Mouse (Mus musculus): ENCODE measurements at regions not wholly inside any gene's neighbourhood (a gene's known extent, or its start where the extent isn't known, plus 50 kb on each side); places are given as distances from the start of the nearest gene placed in this dataset.

DNA sequence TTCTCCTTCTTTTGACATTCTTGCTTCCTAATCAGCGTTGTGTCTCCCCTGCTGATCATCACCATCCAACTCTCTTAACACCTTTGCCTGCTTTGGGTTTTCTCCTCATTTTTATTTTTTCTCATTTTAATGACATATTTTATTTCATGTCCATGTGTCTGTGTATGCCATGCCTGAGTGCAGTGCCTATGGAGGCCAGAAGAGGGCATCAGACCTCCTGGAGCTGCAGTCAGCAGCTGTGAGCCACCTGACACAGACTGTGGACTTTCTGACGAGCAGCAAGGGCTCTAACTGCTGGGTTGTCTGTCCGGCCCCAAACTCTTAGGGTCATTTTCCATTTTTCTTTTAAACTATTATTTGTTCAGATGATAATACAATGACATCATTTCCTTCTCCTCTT lies 203.8 kb downstream of the Gm11011 start:
- ATAC-seq (replicated peaks; ENCODE audit: insufficient number of reproducible peaks, low FRiP score, low TSS enrichment, poor library complexity, severe bottlenecking), result no peak

DNA sequence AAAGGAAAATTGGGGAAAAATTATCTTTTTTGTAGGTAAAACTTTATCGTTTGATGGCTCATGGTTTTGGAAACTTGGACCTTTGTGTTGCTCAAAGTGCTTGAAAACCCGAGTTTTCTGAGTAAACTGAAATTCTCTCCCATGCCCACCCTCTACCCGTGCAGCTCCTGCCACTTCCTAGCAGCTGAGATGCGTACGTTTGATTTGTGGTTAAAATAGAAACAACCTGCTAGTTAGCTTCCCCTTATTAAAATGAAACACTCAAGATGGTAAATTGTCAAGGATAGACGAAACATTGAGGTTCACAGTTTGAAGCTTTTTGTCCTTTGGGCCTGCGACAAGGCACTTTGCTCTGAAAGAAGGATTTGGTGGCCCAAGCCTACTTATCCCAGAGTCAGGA lies 214.5 kb downstream of the Gm11011 start:
- no peak for ATAC-seq (replicated peaks; ENCODE audit: insufficient number of reproducible peaks, low FRiP score, low TSS enrichment, poor library complexity, severe bottlenecking)

DNA sequence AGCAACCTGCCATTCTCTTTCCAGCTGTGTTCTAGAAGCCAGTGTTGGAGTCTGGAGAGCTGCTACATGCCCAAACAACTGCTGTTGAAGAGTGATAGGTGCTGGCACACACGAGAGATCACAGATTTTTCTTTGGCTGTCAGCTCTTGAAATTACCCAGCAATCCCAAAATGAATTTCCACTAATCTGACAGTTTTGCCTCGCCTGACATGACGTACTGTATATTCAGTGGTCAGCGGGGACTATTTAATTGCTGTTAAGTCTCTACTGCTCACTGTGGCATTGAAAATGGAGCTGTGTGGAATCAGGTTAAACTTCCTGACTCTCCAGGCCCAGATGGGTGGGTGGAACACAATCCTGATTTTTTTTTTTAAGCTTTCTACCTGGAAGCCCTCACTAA lies 222.5 kb downstream of the Gm11011 start:
- ATAC-seq (replicated peaks; ENCODE audit: insufficient number of reproducible peaks, low FRiP score, low TSS enrichment, poor library complexity, severe bottlenecking), result no peak

DNA sequence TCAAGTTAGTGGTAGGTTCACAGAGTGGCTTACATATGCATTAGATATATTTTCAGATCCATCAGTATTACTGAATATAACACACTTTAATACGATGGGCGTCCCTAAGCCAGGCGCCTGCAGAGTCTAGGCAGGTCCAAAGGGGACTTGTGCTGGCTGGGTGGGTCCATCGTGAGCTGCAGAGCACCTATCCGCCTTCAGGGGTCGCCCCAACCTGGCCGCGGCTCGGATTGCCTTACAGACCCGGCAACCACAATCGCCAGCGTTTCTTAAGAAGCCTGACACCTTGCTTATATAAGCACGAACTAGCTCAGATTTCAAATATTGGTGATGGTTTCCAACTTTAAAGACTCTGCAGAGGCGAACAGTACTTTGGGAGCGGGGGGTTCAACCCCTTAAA lies 227.3 kb downstream of the Gm11011 start:
- ATAC-seq (replicated peaks; ENCODE audit: insufficient number of reproducible peaks, low FRiP score, low TSS enrichment, poor library complexity, severe bottlenecking), result no peak

DNA sequence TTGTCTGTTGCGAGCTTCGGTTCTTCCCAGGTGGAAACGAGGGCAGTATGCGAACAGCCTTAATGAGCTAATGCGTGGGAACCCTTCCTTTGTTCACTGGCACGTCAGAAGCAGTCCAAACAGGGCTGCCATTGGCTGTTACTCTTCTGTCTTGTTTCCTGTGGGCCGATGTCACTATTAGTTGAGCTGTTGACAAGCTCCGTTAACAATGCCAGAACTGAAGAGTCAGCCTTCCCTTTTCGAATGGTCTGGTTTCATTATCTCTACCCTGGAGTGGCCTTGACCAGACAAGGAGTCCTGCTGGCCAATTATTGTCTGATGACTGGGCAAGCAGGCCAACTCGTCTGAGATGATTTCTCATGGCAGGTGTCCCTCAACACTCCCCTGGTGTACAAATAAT lies 230.1 kb downstream of the Gm11011 start:
- no peak for ATAC-seq (replicated peaks; ENCODE audit: insufficient number of reproducible peaks, low FRiP score, low TSS enrichment, poor library complexity, severe bottlenecking)

DNA sequence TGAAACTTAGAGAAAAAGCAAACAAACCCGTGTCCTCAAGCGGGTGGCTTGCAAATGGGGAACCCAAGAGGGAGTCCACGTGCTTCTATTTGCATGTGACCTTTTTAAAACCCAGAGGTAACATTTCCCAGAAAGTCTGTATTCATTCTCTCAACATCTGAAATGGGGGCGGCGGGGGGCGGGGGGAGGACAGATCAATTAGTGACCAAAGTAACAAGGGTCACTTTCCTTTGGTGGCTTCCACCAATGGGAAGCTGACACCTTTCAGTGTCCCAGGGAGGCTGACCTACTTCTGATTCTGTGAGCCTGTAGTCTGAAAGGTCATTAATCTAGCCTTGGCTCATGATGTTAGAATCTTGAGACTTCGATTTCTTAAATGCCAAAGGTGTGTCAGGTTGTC lies 236.0 kb downstream of the Gm11011 start:
- no peak for ATAC-seq (replicated peaks; ENCODE audit: insufficient number of reproducible peaks, low FRiP score, low TSS enrichment, poor library complexity, severe bottlenecking)

DNA sequence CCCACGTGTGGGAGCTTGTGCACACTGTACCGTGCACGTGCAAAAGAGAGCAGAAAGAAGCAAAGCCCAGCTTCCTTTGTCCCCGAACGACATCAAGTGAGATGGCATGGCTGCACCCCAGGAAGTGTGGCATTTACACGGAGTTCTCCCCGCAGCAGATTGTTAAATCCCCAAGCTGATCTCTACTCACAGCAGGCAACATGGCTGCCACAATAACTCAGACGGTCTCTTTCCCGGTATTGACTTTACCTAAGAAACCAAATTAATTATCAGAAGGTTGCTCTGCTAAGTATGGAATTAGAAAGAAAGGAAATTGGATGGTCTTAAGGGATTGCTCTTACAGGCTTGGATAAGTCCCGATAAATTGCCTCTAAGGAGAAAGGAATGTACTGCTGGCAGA lies 241.4 kb downstream of the Gm11011 start:
- no peak for ATAC-seq (replicated peaks; ENCODE audit: insufficient number of reproducible peaks, low FRiP score, low TSS enrichment, poor library complexity, severe bottlenecking)

DNA sequence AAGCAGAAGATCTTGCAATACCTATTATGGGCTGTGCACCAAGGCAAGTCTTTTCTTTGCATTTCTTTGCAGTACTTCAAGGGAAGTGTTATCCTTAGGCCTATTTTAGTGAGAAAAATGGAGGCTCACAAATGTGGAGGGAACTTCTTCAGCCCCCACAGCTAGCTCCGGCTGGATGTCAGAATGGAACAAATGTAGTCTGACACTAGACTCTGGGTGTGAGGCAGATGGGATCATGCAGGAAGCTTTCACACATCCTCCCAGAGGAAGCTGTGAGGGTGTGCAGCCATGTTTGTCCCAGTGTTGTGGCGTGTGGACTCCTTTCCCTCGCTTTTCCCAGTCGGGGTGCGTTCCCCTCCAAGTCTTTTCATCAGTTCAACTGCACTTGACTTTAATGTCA lies 268.0 kb downstream of the Gm11011 start:
- no peak for ATAC-seq (replicated peaks; ENCODE audit: insufficient number of reproducible peaks, low FRiP score, low TSS enrichment, poor library complexity, severe bottlenecking)

DNA sequence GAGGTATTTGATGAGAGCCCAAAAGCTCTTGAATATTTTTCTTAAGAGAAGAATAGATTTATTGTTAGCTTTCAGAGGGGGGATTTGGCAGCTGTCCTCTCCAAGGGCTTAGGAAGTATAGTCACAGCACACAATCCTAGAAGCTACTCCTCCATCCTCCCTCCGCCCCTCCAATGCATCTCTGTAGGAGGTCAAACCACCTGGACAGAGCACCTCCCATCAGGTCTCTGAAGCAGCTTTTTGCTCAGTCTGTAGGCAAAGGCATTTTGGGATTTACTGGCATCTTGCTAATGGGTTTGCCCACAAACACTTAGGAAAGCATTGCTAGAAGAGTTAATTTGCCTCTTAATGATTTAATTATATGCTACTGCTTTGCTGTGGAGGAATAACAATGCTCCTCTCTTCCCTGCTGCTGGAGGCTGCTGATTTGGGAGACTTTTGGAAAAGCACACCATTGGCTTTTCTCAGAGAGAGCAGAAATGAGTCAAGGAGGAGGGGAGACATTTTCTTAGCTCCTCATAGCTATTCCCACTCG lies 273.1 kb downstream of the Gm11011 start:
- ATAC-seq (replicated peaks; ENCODE audit: insufficient number of reproducible peaks, low FRiP score, low TSS enrichment, poor library complexity, severe bottlenecking), result no peak

DNA sequence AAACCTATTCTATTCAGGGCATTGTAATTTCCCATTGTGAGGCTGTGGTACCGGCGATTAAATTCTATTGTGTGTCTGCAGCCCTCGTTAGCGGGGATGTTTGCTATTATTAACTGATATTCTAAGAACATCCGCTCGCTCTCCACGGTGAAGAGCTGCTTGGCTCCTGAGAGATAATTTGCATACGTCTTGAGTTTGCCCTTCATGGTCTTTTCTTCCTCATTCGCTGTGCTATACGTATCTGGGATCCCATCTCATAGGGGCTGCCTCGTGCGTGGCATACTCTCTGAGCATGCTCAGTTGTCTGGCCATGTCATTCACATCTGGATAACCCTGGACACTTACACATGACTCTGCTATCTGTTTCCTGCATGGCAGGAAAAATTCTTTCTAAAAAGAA lies 275.7 kb downstream of the Gm11011 start:
- no peak for ATAC-seq (replicated peaks; ENCODE audit: insufficient number of reproducible peaks, low FRiP score, low TSS enrichment, poor library complexity, severe bottlenecking)

DNA sequence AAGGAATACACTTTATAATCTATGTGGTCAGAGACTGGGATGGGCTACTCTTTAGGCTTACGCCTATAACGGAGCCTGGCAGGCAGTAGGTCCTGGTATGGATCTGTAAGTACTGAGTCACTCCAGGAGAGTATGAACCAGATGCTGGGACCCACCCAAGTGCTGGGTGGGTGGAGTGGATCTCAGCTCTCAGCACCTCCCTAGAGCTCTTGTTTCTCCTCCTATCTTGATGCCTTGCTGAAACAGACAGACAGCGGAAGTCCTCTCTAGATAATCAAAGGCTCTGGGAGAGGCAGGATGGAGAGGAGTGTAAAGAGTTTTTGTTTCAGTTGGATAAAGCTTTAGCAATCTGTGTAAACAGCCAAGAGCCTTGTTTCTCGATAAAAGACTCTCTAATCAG lies 276.2 kb downstream of the Gm11011 start:
- ATAC-seq (replicated peaks; ENCODE audit: insufficient number of reproducible peaks, low FRiP score, low TSS enrichment, poor library complexity, severe bottlenecking), result no peak

DNA sequence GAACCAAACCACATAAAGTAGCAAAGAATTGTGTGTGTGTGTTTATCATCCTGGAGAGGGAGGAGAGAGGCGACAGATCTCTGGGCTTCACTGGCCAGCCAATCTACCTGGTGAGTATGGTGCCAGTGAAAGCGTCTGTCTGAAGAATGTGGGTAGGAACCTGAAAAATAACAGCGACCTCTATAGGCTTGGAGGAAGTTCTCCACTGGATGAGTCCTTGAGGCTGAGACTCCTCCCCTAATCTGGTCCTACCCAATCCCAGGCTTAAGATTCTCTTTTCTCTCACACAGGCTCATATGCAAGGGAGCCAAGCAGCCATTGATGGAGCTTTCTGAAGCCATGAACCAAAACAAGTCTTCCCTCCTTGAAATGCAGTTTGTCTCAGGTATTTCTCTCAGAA lies 283.2 kb downstream of the Gm11011 start:
- no peak for ATAC-seq (replicated peaks; ENCODE audit: insufficient number of reproducible peaks, low FRiP score, low TSS enrichment, poor library complexity, severe bottlenecking)

DNA sequence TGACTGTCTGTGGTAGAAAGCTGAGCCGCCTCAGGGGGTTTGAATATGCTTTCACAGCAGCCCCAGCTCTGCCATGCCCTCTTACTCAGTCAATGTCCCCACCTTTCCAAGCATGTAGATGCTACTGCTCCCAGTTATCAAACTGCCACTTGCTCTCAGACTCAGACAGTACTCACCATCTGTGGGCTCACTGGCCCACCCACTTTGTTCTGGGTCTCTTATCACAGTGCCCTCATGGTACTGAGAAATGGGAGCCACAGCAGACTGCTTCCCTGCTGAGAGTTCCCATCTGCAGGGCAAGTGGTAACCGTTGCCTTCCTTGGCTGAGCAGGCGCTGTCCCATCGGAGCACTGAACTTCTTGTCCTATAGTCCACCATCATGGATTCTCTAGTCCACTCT lies 286.6 kb downstream of the Gm11011 start:
- no peak for ATAC-seq (replicated peaks; ENCODE audit: insufficient number of reproducible peaks, low FRiP score, low TSS enrichment, poor library complexity, severe bottlenecking)

DNA sequence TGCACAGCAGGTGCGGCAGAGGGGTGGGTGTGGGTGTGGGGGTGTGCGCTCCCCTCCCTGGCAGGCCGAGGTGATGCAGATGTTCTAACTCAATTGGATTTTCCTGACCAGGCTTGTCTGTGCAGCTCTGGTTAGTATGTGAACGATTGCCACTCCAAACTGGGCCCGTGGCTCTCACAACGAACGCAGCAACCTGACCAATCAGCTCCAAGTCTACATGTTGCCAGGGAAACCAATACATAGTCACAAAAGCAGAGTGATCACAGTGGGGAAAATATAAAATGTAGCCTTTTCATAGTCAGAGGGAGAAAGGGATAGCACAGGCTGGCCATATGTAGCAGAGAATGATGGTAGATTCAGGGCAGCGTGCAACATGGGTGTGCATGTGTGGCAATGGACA lies 287.1 kb downstream of the Gm11011 start:
- no peak for ATAC-seq (replicated peaks; ENCODE audit: insufficient number of reproducible peaks, low FRiP score, low TSS enrichment, poor library complexity, severe bottlenecking)

DNA sequence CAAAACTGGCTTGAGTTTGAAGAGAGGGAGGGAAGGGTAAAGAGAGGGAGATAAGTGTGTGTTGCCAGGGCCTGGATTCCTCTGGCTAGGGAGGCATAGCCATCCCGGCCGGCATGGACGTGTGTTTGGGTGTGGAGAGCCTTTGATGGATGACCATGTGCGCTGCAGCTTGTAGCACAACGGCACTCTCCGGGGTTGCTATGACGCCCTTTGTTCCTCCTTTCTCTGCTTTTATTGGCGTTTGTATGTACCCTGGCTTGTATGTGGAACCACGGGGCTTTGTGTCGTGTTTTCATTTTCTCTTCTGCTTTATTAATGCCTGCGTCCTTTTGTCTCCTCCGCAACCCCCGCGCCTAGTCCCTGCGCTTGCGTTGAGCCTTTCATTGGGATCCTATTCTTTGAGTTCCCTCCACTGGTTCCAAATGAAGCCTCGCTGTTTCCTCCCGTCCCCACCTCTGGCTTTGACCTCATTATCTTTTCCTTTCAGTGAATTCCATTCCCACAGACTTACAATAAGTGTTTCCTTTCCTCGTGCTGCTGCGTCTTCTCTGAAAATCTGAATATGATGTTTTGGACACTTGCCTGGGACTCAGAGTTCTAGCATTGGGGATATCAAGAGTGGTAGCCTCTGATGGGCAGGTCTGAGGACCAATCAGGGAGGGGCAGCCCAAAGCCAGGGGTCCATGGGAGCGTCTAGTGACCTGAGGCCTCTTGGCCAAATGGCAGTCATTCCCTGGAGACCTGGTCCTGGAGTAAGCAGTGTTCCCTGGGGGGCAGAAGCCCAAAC lies 289.5 kb downstream of the Gm11011 start:
- ATAC-seq (replicated peaks; ENCODE audit: insufficient number of reproducible peaks, low FRiP score, low TSS enrichment, poor library complexity, severe bottlenecking), result no peak

DNA sequence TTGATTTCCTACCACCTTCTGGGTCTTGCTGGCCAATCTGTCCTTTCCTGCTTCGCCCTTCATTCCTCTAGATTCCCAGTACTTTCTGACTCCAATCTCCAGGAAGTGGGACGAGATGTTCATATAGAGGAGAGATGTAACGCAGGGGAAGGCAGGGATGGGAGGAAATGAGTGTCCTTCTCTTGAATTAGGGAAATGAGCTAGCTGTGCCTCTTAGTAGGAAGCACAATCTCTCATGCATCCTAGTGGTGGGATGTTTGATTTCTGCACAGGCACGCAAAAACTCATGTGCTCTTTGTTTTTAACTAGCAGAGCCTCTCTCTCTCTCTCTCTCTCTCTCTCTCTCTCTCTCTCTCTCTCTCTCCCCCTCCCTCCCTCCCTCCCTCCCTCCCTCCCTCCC lies 290.3 kb downstream of the Gm11011 start:
- no peak for ATAC-seq (replicated peaks; ENCODE audit: insufficient number of reproducible peaks, low FRiP score, low TSS enrichment, poor library complexity, severe bottlenecking)

DNA sequence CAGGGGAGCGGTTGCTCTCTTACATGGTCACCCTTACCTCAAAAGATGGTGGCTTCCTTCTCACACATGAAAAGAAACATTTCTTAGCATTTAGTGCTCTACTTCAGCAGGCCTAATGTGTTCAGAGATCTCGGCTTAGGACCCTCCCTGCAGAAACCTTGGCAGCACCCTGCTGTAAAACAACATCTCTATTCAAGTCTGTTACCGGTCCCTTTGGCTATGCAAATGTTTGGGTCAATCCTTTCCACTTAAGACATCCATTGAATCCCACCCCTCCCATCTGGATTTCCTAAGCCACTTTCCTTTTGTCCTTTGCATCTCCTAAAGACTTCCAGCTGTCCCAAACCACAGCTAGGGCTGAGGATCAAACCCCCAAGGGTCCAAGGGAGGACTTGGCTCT lies 294.2 kb downstream of the Gm11011 start:
- no peak for ATAC-seq (replicated peaks; ENCODE audit: insufficient number of reproducible peaks, low FRiP score, low TSS enrichment, poor library complexity, severe bottlenecking)

DNA sequence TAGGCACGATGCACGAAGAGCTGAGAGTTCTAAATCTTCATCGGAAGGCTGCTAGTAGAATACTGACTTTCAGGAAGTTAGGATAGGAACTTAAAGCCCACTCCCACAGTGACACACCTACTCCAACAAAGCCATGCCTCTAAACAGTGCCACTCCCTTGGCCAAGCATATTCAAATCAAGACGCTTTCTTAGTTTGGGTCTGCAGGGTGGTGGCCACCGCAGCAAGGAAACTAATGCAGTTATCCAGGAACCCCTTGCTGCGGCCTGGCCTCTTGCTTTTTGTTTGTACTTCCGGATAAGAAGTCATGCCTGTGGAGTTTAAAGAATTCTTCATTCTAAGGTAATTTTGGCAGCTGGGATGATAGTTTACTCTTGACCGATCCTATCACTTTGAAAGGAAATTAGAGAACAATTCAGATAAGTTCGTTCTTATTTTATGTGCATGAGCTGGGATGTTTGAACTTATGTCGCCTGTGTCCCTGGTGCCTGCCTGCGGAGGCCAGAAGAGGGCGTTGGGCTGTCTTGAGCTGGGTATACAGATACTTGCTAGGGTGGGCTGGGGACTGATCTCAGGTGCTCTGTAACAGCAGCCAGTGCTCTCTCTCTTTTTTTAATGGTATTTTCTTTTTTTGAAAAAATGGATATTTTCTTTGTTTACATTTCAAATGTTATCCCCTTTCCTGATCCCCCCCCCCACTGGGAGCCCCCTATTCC lies 298.5 kb downstream of the Gm11011 start:
- ATAC-seq (replicated peaks; ENCODE audit: insufficient number of reproducible peaks, low FRiP score, low TSS enrichment, poor library complexity, severe bottlenecking), result no peak

DNA sequence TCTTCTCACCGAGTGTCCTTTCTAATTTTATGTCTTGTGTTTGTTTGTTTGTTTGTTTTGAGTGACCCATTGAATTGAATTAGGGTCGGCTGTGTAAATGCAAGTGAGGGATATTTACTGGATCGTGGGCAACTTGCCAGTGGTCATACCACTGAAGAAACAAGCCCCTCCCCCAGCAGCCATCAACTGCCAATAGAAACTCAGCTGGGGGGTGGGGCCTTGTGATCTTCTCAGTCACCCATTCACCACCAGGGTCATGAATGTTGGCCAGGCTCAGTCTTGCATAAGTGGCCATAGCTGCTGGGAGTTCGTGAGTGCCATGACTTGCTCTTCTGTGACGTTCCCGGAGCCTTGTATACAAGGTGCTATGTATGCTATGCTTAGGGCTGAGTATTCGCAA lies 300.8 kb downstream of the Gm11011 start:
- ATAC-seq (replicated peaks; ENCODE audit: insufficient number of reproducible peaks, low FRiP score, low TSS enrichment, poor library complexity, severe bottlenecking), result no peak

DNA sequence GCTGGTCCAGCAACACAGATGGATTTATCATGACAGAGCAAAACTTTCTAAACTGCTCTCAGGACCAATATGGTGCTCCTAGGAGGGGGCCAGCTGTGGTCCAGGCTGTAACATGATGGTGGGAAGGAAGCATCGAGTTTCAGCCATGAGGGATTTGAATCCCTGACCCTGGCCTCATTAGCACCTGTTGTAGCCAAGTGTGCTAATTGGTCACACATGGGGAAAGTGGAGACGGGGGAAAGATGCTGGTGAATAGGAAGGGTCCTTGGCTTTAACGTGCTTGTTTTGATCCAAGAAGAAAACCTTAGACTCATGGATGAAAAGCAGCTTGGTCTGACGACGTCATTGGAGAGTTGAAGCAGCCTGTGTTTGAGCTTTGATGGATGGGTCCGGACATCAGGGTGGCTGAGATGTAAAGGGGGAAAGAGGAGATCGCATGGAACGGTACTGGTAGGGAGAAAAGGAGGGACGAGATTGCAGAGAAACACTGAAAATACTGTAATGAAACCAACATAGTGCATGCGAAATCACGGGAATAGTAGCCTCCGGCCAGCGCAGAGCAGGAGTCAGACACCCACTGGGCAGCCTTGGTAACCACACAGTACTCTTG lies 304.9 kb downstream of the Gm11011 start:
- ATAC-seq (replicated peaks; ENCODE audit: insufficient number of reproducible peaks, low FRiP score, low TSS enrichment, poor library complexity, severe bottlenecking), result no peak
